Mouse (Mus musculus): ENCODE measurements at regions not wholly inside any gene's neighbourhood (a gene's known extent, or its start where the extent isn't known, plus 50 kb on each side); places are given as distances from the start of the nearest gene placed in this dataset.

- TF ChIP-seq POLR2A (IDR thresholded peaks at IDR 0.05; ENCODE audit: extremely low read depth, insufficient read depth, low read length) (no peak), CTCF (IDR thresholded peaks at IDR 0.05; ENCODE audit: low read depth, low read length) (peak; percentile 91)
These were observed 81.6 kb upstream of the Nek6 start for GRCm38 (mm10) chr2:38429752-38430378.
